Mouse (Mus musculus) kidney, postnatal 0 days (tissue): ENCODE results near the gene Sept9. TPM values are rescaled to one million over a fixed set of nuclear protein-coding genes. Genes with fewer than 3 reads are reported as not detected.
A peak's percentile ranks its signal among the peaks of the same experiment; 100 is the strongest.

ENCODE experiments used
- ATAC-seq: fragments of 200-750 bp; cut with Nextera tagmentation; replicated peaks from 2 replicates; pipeline ENCODE4 v1.8.0; 2017; ENCODE audit warnings: low read depth, moderate number of reproducible peaks, moderate TSS enrichment, moderate library complexity; ENCODE audit not compliant: low FRiP score
- DNase-seq: peaks from one replicate; pipeline ENCODE4 v3.0.0-alpha.2; 2016; ENCODE audit warnings: low spot score
- H3K27ac ChIP-seq: fragments of 300-500 bp; sonication (generic); 2 replicates; pipeline ENCODE4 v1.5.1; 2014; ENCODE audit warnings: mild to moderate bottlenecking
- H3K27me3 ChIP-seq: fragments of 300-500 bp; sonication (generic); 2 replicates; pipeline ENCODE4 v1.6.1; 2014; ENCODE audit warnings: low read length, mixed read lengths; ENCODE audit not compliant: insufficient read depth
- H3K36me3 ChIP-seq: fragments of 300-500 bp; sonication (generic); 2 replicates; pipeline ENCODE4 v1.6.1; 2014; ENCODE audit warnings: low read length, mixed read lengths; ENCODE audit not compliant: insufficient read depth
- H3K4me1 ChIP-seq: fragments of 300-500 bp; sonication (generic); replicated peaks from 2 replicates; pipeline ENCODE4 v1.6.1; 2014; ENCODE audit warnings: antibody characterized with exemption, low read length, mixed read lengths; ENCODE audit not compliant: insufficient read depth
- H3K4me2 ChIP-seq: fragments of 300-500 bp; sonication (generic); 2 replicates; pipeline ENCODE4 v1.6.1; 2014; ENCODE audit warnings: mild to moderate bottlenecking, low read length, moderate library complexity, mixed read lengths
- H3K4me3 ChIP-seq: fragments of 300-500 bp; sonication (generic); replicated peaks from 2 replicates; pipeline ENCODE4 v1.5.1; 2014; ENCODE audit warnings: low read depth, low read length
- H3K9ac ChIP-seq: fragments of 300-500 bp; sonication (generic); 2 replicates; pipeline ENCODE4 v1.6.1; 2014; ENCODE audit warnings: low read depth, low read length
- H3K9me3 ChIP-seq: fragments of 300-500 bp; sonication (generic); replicated peaks from 2 replicates; pipeline ENCODE4 v1.6.1; 2016; ENCODE audit warnings: low read length, inconsistent platforms, mixed read lengths
- CTCF ChIP-seq: IDR thresholded peaks from 2 replicates; pipeline ENCODE4 v1.5.1; 2016; ENCODE audit warnings: antibody characterized with exemption, low read depth, mild to moderate bottlenecking, moderate library complexity
- WGBS: fragments of 180-500 bp; shearing (Covaris S2); extraction: QIAGEN DNeasy Blood & Tissue Kit; methylation state at CpG from one replicate; pipeline ENCODE4 v1.1.7; 2014; 5-methylcytosine and 5-hydroxymethylcytosine counted together
- polyA plus RNA-seq: library from polyadenylated mRNA; unstranded; fragments of >200 nt; fragmentation: Nextera tagmentation; extraction: Ambion mirVana; gene quantifications from 2 replicates; pipeline ENCODE4 v1.2.1, GENCODE M21; 2015

The Sept9 gene
- polyA plus RNA-seq, 1 experiment from 2014 or later, result 71.2 TPM

GRCm38 (mm10) chr11:117390774-117391534 is 191.5 kb downstream of the Sept9 start:
- no peaks in the 10 kb centered on the region for H3K36me3 ChIP-seq
- 14% methylated on average over 7 of the region's 7 CpGs for WGBS
- no peak for TF ChIP-seq CTCF
- DNase-seq (peak; percentile 82), ATAC-seq (peak; percentile 47; the same call in 1 of the 2 replicates)
- H3K9me3 ChIP-seq, result no peaks in the 10 kb centered on the region
- no peak overlapping the region for H3K27ac ChIP-seq
- H3K4me1 ChIP-seq, result peaks cover 12% of the 10 kb centered on the region; the same call in 1 of the 2 replicates
- no peak overlapping the region for H3K9ac ChIP-seq
- no peak overlapping the region for H3K4me3 ChIP-seq
- no peak overlapping the region for H3K4me2 ChIP-seq
- H3K27me3 ChIP-seq, result peaks cover 13% of the 10 kb centered on the region; the same call in 1 of the 2 replicates

- Histone ChIP-seq H3K4me2 (no peak overlapping the region), H3K4me3 (no peak overlapping the region), H3K27me3 (0 out of 2 replicates have a peak, but pooled peaks cover 12% of the 10 kb centered on the region), H3K9ac (no peak overlapping the region), H3K36me3 (no peaks in the 10 kb centered on the region), H3K4me1 (peaks cover 9% of the 10 kb centered on the region; the same call in 1 of the 2 replicates), H3K27ac (no peak overlapping the region), H3K9me3 (no peaks in the 10 kb centered on the region)
- no peak for ATAC-seq
- WGBS, result 84% methylated on average over 2 of the region's 2 CpGs
- TF ChIP-seq CTCF, result peak; percentile 57
- no peak for DNase-seq
Measured at GRCm38 (mm10) chr11:117392251-117392650, 192.8 kb downstream of the Sept9 start.

DNA sequence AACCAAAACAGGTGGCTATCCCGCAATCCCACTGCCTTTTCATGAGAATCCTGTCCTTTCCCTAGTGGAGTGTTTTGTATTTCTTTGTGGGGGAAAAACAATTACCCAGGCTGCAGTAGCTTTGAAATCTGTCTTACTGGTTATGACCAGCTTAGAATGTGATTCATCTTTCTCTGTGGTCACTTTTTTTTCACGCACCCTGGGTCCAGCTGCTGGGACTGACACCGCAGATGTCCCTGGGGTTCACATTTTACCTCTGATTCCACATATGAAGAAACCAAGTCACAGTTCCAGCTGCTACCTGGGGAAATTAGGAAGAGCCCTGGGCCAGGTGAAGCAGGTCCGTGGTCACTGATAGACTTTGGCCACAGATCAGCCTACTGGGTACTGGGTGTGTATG is 194.3 kb downstream of the Sept9 start:
- no peak for TF ChIP-seq CTCF
- no peak for ATAC-seq
- H3K27ac ChIP-seq, result no peak overlapping the region
- no peak for DNase-seq
- WGBS, result 66% methylated on average over 4 of the region's 4 CpGs
- no peak overlapping the region for H3K9ac ChIP-seq
- H3K36me3 ChIP-seq, result no peaks in the 10 kb centered on the region
- H3K27me3 ChIP-seq, result 0 out of 2 replicates have a peak, but pooled peaks cover 12% of the 10 kb centered on the region
- H3K4me2 ChIP-seq, result no peak overlapping the region
- H3K4me3 ChIP-seq, result no peak overlapping the region
- H3K9me3 ChIP-seq, result no peaks in the 10 kb centered on the region
- peaks cover 9% of the 10 kb centered on the region; the same call in 1 of the 2 replicates for H3K4me1 ChIP-seq

- Histone ChIP-seq H3K27ac (no peak overlapping the region), H3K4me2 (peak overlapping the region; percentile 45), H3K4me1 (peaks cover 9% of the 10 kb centered on the region; the same call in 1 of the 2 replicates), H3K9me3 (no peaks in the 10 kb centered on the region), H3K27me3 (0 out of 2 replicates have a peak, but pooled peaks cover 12% of the 10 kb centered on the region), H3K36me3 (no peaks in the 10 kb centered on the region), H3K4me3 (0 out of 2 replicates have a peak overlapping the region, but pooled peaks have one; percentile 16), H3K9ac (no peak overlapping the region)
- ATAC-seq (no peak), DNase-seq (peak; percentile 50)
- no peak for TF ChIP-seq CTCF
- 1% methylated on average over 34 of the region's 34 CpGs for WGBS
Measured at GRCm38 (mm10) chr11:117394230-117395137, 195.0 kb downstream of the Sept9 start.

- H3K27ac ChIP-seq, result no peak overlapping the region
- ATAC-seq (no peak), DNase-seq (no peak)
- H3K27me3 ChIP-seq, result 0 out of 2 replicates have a peak, but pooled peaks cover 12% of the 10 kb centered on the region
- WGBS, result 6% methylated on average over 9 of the region's 9 CpGs
- no peak overlapping the region for H3K9ac ChIP-seq
- TF ChIP-seq CTCF, result no peak
- no peak overlapping the region; the same call in 1 of the 2 replicates for H3K4me2 ChIP-seq
- no peaks in the 10 kb centered on the region for H3K9me3 ChIP-seq
- no peak overlapping the region for H3K4me3 ChIP-seq
- H3K4me1 ChIP-seq, result peaks cover 9% of the 10 kb centered on the region; the same call in 1 of the 2 replicates
- H3K36me3 ChIP-seq, result no peaks in the 10 kb centered on the region
Measured at GRCm38 (mm10) chr11:117395228-117395627, 195.8 kb downstream of the Sept9 start.

- Histone ChIP-seq H3K9ac (no peak overlapping the region), H3K4me1 (peaks cover 7% of the 10 kb centered on the region; the same call in 1 of the 2 replicates), H3K9me3 (no peaks in the 10 kb centered on the region), H3K4me2 (no peak overlapping the region), H3K36me3 (no peaks in the 10 kb centered on the region), H3K4me3 (no peak overlapping the region), H3K27me3 (0 out of 2 replicates have a peak, but pooled peaks cover 12% of the 10 kb centered on the region), H3K27ac (no peak overlapping the region)
- WGBS, result 28% methylated on average over 3 of the region's 3 CpGs
- no peak for ATAC-seq
- DNase-seq, result peak; percentile 57
- no peak for TF ChIP-seq CTCF
Measured at GRCm38 (mm10) chr11:117396929-117397328, 197.5 kb downstream of the Sept9 start.
